Mouse (Mus musculus) kidney, adult 2 months (tissue): ENCODE data around the gene Hsf5. TPM values are rescaled to one million over a fixed set of nuclear protein-coding genes. Genes with fewer than 3 reads are reported as not detected.

Experiments used
- DNase-seq: peaks from one replicate; pipeline ENCODE4 v3.0.0; 2021
- H3K27ac ChIP-seq: fragments of 200-500 bp; 2 replicates; pipeline ENCODE4 v1.5.1; 2012; ENCODE audit warnings: low read depth, low read length, control low read depth, inconsistent platforms; ENCODE audit not compliant: insufficient read depth
- H3K27me3 ChIP-seq: fragments of 200-500 bp; replicated peaks from 2 replicates; pipeline ENCODE4 v1.6.1; 2012; ENCODE audit warnings: mild to moderate bottlenecking, moderate library complexity, low read length, inconsistent platforms; ENCODE audit not compliant: control insufficient read depth, insufficient read depth
- H3K36me3 ChIP-seq: fragments of 200-500 bp; 2 replicates; pipeline ENCODE4 v1.6.1; 2012; ENCODE audit warnings: mild to moderate bottlenecking, moderate library complexity, low read length, inconsistent platforms; ENCODE audit not compliant: control insufficient read depth, insufficient read depth
- H3K4me1 ChIP-seq: fragments of 200-500 bp; 2 replicates; pipeline ENCODE4 v1.6.1; 2011; ENCODE audit warnings: low read length; ENCODE audit not compliant: control insufficient read depth, insufficient read depth
- H3K4me3 ChIP-seq: fragments of 200-500 bp; 2 replicates; pipeline ENCODE4 v1.5.1; 2011; ENCODE audit warnings: mild to moderate bottlenecking, low read depth, low read length, control low read depth; ENCODE audit not compliant: insufficient read depth
- CTCF ChIP-seq: fragments of 200-500 bp; conservative IDR thresholded peaks from 2 replicates; pipeline ENCODE4 v1.5.1; 2011; ENCODE audit warnings: low read depth, mild to moderate bottlenecking, control low read depth, low read length, moderate library complexity, mixed read lengths; ENCODE audit not compliant: insufficient read depth, insufficient read length
- POLR2A ChIP-seq: fragments of 200-500 bp; IDR thresholded peaks from one replicate; pipeline ENCODE4 v1.6.1; 2011; ENCODE audit warnings: low read depth, low read length, control low read depth
- WGBS: fragments of 180-500 bp; shearing (Covaris S2); methylation state at CpG from one replicate; pipeline ENCODE4 v1.1.7; 2018; 5-methylcytosine and 5-hydroxymethylcytosine counted together
- polyA plus RNA-seq: library from polyadenylated mRNA; depleted of rRNA; stranded (reverse); fragments of >200 nt; gene quantifications from 2 replicates; pipeline ENCODE4 v1.2.3, GENCODE M21; 2012

The Hsf5 gene
- polyA plus RNA-seq, 1 experiment: 0.05 TPM

DNA sequence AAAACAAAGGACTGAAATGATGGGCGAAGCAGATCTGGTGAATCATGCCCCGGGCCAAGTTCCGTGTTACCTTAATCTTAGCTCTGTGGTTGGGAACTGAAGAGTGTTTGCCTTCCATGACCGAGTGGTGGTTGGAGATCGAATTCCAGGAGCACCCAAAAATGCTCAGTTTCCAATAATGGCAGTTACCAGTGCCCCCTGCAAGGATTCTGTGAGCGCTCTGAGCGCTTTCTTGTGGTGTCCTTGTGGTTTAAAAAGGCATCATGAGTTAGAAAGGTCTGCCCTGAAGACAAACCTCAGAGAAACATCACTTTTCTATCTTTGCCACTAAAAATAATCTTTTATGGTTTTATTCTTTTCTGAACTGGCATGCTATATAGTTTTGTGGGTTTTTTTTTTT, 62.0 kb downstream of the Hsf5 start:
- Histone ChIP-seq H3K36me3 (no peaks in the 10 kb centered on the region), H3K27ac (no peak overlapping the region), H3K4me1 (no peaks in the 10 kb centered on the region), H3K27me3 (no peaks in the 10 kb centered on the region), H3K4me3 (no peak overlapping the region)
- TF ChIP-seq POLR2A: no peak
- TF ChIP-seq CTCF: no peak
- no peak for DNase-seq
- WGBS: 91% methylated on average over 7 of the region's 7 CpGs

DNA sequence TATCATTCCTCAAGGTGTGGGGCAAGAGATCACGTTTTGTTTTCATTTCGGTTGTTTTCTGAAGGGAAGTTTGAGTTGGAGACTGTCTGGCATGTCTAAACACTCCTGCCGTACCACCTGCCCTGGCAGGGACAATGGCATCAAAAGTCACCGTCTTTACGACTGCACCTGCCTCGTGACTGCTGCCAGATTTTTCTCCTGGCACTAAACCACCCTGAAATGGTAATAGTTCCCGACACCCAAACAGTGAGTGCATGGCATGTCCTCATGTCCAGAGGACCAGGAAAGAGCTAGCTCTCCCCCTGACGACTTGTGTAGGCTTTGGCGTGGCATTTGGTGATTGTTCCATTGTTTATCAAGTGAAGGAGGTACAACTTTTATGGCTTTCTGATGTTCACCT, 63.8 kb downstream of the Hsf5 start:
- Histone ChIP-seq H3K36me3 (no peaks in the 10 kb centered on the region), H3K27ac (no peak overlapping the region), H3K4me1 (no peaks in the 10 kb centered on the region), H3K4me3 (no peak overlapping the region), H3K27me3 (no peaks in the 10 kb centered on the region)
- DNase-seq: no peak
- WGBS: 69% methylated on average over 9 of the region's 9 CpGs
- no peak for TF ChIP-seq CTCF
- no peak for TF ChIP-seq POLR2A

GRCm38 (mm10) chr11:87682096-87682495, 65.1 kb downstream of the Hsf5 start:
- Histone ChIP-seq H3K4me1 (no peaks in the 10 kb centered on the region), H3K27me3 (no peaks in the 10 kb centered on the region), H3K36me3 (no peaks in the 10 kb centered on the region), H3K4me3 (no peak overlapping the region), H3K27ac (no peak overlapping the region)
- no peak for TF ChIP-seq POLR2A
- TF ChIP-seq CTCF: no peak
- DNase-seq: no peak
- WGBS: 60% methylated on average over 12 of the region's 12 CpGs

DNA sequence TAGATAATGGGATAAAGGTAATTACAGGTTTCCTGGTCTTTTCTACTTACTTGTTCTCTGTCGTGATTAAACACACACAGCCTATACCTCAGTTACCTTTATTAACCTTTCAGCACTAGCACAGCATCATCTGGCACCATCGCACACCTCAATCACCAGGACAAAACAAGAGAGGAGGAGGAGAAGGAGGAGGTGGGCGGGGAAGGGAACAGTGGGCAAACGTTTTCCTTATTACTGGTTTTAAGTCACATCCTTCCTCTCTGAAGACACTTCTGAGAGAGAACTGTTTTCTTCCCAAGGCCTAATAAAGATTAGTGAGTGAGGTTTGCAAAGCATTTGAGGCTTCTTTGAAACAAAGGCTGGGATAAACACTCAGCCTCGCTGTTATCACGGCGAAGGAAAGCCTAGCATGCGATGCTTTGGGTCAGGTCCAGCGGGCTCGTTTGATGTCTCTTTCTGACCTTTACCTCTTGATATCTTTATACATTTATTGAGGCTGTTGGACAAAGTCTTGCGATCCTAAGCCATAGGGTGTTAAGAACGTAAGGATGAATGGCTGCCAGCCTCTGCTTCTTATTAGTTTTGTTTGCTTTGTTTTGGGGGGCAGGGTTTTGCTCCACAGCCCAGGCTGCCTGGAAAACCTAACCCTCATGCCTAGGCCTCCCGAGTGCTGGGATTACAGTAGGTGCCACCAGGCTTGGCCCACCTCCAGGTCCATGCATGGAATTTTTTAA, 66.0 kb downstream of the Hsf5 start:
- H3K4me1 ChIP-seq: no peaks in the 10 kb centered on the region
- H3K27me3 ChIP-seq: no peaks in the 10 kb centered on the region
- TF ChIP-seq CTCF: no peak
- TF ChIP-seq POLR2A: no peak
- WGBS: 43% methylated on average over 13 of the region's 13 CpGs
- DNase-seq: no peak
- H3K4me3 ChIP-seq: no peak overlapping the region
- no peaks in the 10 kb centered on the region for H3K36me3 ChIP-seq
- H3K27ac ChIP-seq: no peak overlapping the region

GRCm38 (mm10) chr11:87686407-87686806, 69.4 kb downstream of the Hsf5 start:
- Histone ChIP-seq H3K27ac (no peak overlapping the region), H3K27me3 (no peaks in the 10 kb centered on the region), H3K4me1 (peaks cover 12% of the 10 kb centered on the region), H3K36me3 (no peaks in the 10 kb centered on the region), H3K4me3 (no peak overlapping the region)
- DNase-seq: no peak
- TF ChIP-seq CTCF: no peak
- TF ChIP-seq POLR2A: no peak
- WGBS: 70% methylated on average over 7 of the region's 7 CpGs

- H3K4me1 ChIP-seq: peaks cover 12% of the 10 kb centered on the region
- TF ChIP-seq CTCF (no peak), POLR2A (no peak)
- H3K27ac ChIP-seq: no peak overlapping the region
- no peaks in the 10 kb centered on the region for H3K27me3 ChIP-seq
- no peak for DNase-seq
- WGBS: 78% methylated on average over 15 of the region's 15 CpGs
- H3K4me3 ChIP-seq: no peak overlapping the region
- H3K36me3 ChIP-seq: no peaks in the 10 kb centered on the region
Measured at GRCm38 (mm10) chr11:87687246-87688225, 70.6 kb downstream of the Hsf5 start.

DNA sequence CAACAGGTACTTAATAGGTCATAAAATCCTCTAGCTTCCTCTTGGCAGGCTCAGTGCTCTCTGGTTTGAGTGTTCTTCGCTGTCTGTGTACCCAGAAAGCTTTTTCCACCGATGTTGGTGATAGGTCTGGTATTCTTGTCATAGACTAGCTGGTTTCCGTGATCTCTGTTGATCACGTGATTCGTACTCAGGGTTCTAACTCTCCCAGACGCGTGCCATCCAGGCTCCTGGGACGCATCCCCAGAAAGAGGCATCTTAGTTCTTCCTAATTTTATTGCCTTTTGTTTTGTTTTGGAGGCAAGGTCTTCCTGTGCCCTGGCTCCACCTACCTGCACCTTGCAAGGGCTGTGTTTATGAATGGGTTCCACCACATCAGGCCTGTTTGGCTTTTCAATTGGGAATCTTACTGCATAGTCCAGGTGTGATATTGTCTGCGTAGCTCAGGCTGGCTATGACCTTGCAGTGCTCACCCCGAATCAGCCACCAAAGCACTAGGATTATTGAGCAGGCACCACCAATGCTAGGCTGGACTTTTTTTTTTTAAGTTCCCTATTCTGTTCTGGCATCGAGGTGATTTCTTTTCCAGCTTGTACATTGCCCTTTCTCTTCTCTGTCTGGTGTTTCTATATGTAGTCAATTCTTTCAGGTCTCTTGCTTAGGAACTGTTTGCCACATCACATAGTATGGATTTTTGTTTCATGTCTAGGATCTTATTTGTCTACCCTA, 71.7 kb downstream of the Hsf5 start:
- H3K36me3 ChIP-seq: no peaks in the 10 kb centered on the region
- WGBS: 72% methylated on average over 11 of the region's 11 CpGs
- H3K4me3 ChIP-seq: no peak overlapping the region
- no peak overlapping the region for H3K27ac ChIP-seq
- no peak for TF ChIP-seq CTCF
- TF ChIP-seq POLR2A: no peak
- peaks cover 12% of the 10 kb centered on the region for H3K4me1 ChIP-seq
- H3K27me3 ChIP-seq: no peaks in the 10 kb centered on the region
- no peak for DNase-seq
